Mouse (Mus musculus): ENCODE results near the gene Ranbp9.

- TF ChIP-seq CTCF (IDR thresholded peaks at IDR 0.05; ENCODE audit: extremely low read depth, insufficient read depth, insufficient read length, insufficient replicate concordance) (no peak), POLR2A (IDR thresholded peaks at IDR 0.05; ENCODE audit: low read depth, low read length) (no peak)
Measured at GRCm38 (mm10) chr13:43496660-43497059, 15.6 kb upstream of the Ranbp9 start.
